11 mouse cellular contexts compared by ENCODE assay signal in the genomic region with DNA sequence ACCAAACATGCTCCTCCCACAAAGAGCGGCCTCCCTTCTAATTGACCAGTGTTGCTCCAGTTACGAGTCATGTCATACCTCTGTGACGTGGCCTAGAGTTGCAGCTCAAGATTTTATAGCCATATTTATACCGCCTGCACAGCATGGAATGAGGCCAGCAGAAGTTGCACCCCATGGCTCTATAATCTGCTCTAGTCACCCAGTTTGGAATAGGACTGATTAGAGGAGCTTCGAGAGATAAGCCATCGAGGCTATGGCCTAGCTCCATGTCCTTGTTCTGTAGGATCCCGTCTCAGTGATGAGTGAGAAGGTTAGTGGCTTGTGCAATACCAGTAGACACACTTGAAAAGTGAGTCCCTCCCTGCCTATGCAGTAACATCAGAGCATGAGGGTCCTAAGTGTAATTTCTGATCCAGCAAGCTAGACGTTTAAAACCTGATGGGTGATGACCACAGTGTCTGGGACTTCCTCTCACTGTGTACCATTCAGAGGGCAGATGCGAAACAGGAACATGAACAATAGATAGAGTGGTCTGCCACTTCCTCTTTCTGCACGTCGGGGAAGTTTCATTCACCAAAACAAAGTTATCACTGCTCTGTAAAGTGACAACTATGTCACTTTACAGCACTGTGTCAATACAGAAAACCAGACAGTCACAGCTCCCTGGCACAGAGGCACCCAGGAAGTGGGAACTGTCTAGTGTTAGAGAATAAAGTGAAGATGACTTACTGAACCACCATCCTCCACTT. TPM values are rescaled to one million over a fixed set of nuclear protein-coding genes. Genes with fewer than 3 reads are reported as not detected.
DNase-seq lines count a peak whose midpoint lies in the region; ATAC-seq and TF ChIP-seq lines count a peak whose summit lies in the region.
"Had no signal": no experiment of that assay in that cellular context is flagged by ENCODE, and none has a peak within 500 bp of the region (broad histone marks: within the 10 kb centered on the region; RNA-seq: fewer than 3 reads in every experiment).

No protein-coding gene starts in this region.

- WGBS in heart, embryonic 13.5 days: 44% methylated on average over 11 of the region's 11 CpGs
- 54% methylated on average over 11 of the region's 11 CpGs for WGBS in thymus, adult 2 months

- no peaks in the 10 kb centered on the region for H3K27me3 ChIP-seq in heart, embryonic 13.5 days (replicated peaks)
- no peaks in the 10 kb centered on the region for H3K27me3 ChIP-seq in thymus, adult 2 months (ENCODE audit: control insufficient read depth, insufficient read depth, low read length)
- H3K27me3 ChIP-seq: hindbrain, embryonic 15.5 days; limb, embryonic 12.5 days; neural tube, embryonic 15.5 days had no signal

- intact Hi-C loops in heart, postnatal 25 days (cut with DNase I): no loop called here

- no peak for TF ChIP-seq CTCF in thymus, adult 2 months (IDR thresholded peaks at IDR 0.05; ENCODE audit: borderline replicate concordance, control insufficient read depth, extremely low read depth, insufficient read depth, low read length, poor library complexity)

- TF ChIP-seq POLR2A in thymus, adult 2 months (IDR thresholded peaks at IDR 0.05; ENCODE audit: control insufficient read depth, extremely low read depth, insufficient read depth, low read length, poor library complexity): no peak

- no peak overlapping the region for H3K4me3 ChIP-seq in heart, embryonic 13.5 days
- no peak overlapping the region for H3K4me3 ChIP-seq in thymus, adult 2 months (ENCODE audit: control insufficient read depth, insufficient read depth, low read length)
- H3K4me3 ChIP-seq: hindbrain, embryonic 15.5 days; limb, embryonic 12.5 days; neural tube, embryonic 15.5 days had no signal

- DNase-seq in heart, postnatal 25 days (ENCODE audit: low spot score): no peak
- DNase-seq in lung, postnatal 36 days: peak; percentile 45
- DNase-seq in thymus, adult 2 months: peak; percentile 24
- no peak for DNase-seq in gastrocnemius, adult 18-20 months (ENCODE audit: low spot score)
- no peak for DNase-seq in right cerebral cortex, adult 2 months (ENCODE audit: low spot score in 2 of 2)
- no peak for DNase-seq in ovary, postnatal 10 days (ENCODE audit: low spot score)

- no peaks in the 10 kb centered on the region for H3K36me3 ChIP-seq in heart, embryonic 13.5 days
- H3K36me3 ChIP-seq in thymus, adult 2 months (ENCODE audit: control insufficient read depth, insufficient read depth, low read length): no peaks in the 10 kb centered on the region
- H3K36me3 ChIP-seq: hindbrain, embryonic 15.5 days; limb, embryonic 12.5 days; neural tube, embryonic 15.5 days had no signal

- peak overlapping the region; percentile 64 for H3K27ac ChIP-seq in heart, embryonic 13.5 days (replicated peaks)
- H3K27ac ChIP-seq in thymus, adult 2 months (ENCODE audit: control insufficient read depth, insufficient read depth, low read length): no peak overlapping the region
- H3K27ac ChIP-seq: hindbrain, embryonic 15.5 days; limb, embryonic 12.5 days; neural tube, embryonic 15.5 days had no signal

- H3K9ac ChIP-seq in heart, embryonic 13.5 days: no peak overlapping the region
- H3K9ac ChIP-seq: hindbrain, embryonic 15.5 days; limb, embryonic 12.5 days; neural tube, embryonic 15.5 days had no signal

- ATAC-seq in heart, embryonic 13.5 days (ENCODE audit: extremely low read depth, insufficient number of reproducible peaks, low FRiP score, low TSS enrichment): no peak
- ATAC-seq in granulocyte monocyte progenitor cell, adult 5-6 weeks (replicated peaks; ENCODE audit: poor library complexity, severe bottlenecking): peak; percentile 82

- peaks cover 38% of the 10 kb centered on the region for H3K4me1 ChIP-seq in heart, embryonic 13.5 days
- peaks cover 8% of the 10 kb centered on the region for H3K4me1 ChIP-seq in thymus, adult 2 months (replicated peaks; ENCODE audit: control insufficient read depth, insufficient read depth, low read length)
- H3K4me1 ChIP-seq: hindbrain, embryonic 15.5 days; neural tube, embryonic 15.5 days had no signal

- no peaks in the 10 kb centered on the region for H3K9me3 ChIP-seq in heart, embryonic 13.5 days
- H3K9me3 ChIP-seq: hindbrain, embryonic 15.5 days; limb, embryonic 12.5 days; neural tube, embryonic 15.5 days had no signal

- no peak overlapping the region for H3K4me2 ChIP-seq in heart, embryonic 13.5 days
- H3K4me2 ChIP-seq: hindbrain, embryonic 15.5 days; limb, embryonic 12.5 days; neural tube, embryonic 15.5 days had no signal

RNA-seq across cellular contexts. Expression of gene Myo1b, which starts 18.5 kb away (rescaled TPM):
- polyA plus RNA-seq in heart, embryonic 13.5 days (2015; fragmentation: Nextera tagmentation; extraction: Ambion mirVana): 33.5 and 33.7 TPM in 2 replicates
- total RNA-seq in heart, postnatal 25 days (2021): 10 to 100 TPM; 27.7 to 30.4 TPM
- total RNA-seq in granulocyte monocyte progenitor cell, adult 5-6 weeks (2014; fragmentation: Nextera tagmentation): 2.6 and 4.4 TPM in 2 replicates
- 5.5 and 13.1 TPM in 2 replicates for total RNA-seq in granulocyte monocyte progenitor cell, adult 5-6 weeks (2017)
- polyA plus RNA-seq in thymus, adult 2 months (2012; rRNA removed): 2.2 and 3.3 TPM in 2 replicates
- 10 to 100 TPM in 1 of 2 experiments, 1 to 10 TPM in 1; 8.3 to 13.2 TPM for total RNA-seq in gastrocnemius, adult 18-20 months (2021)

RNA-seq across cellular contexts. Expression of gene Stat4, which starts 52.6 kb away (rescaled TPM):
- polyA plus RNA-seq in heart, embryonic 13.5 days (2015; fragmentation: Nextera tagmentation; extraction: Ambion mirVana): 1.7 and 2.1 TPM in 2 replicates
- under 1 TPM in 1 of 2 experiments, not detected in 1; 0.22 TPM for total RNA-seq in heart, postnatal 25 days (2021)
- total RNA-seq in granulocyte monocyte progenitor cell, adult 5-6 weeks (2014; fragmentation: Nextera tagmentation): 32.2 and 34.1 TPM in 2 replicates
- 21.5 and 26.1 TPM in 2 replicates for total RNA-seq in granulocyte monocyte progenitor cell, adult 5-6 weeks (2017)
- polyA plus RNA-seq in thymus, adult 2 months (2012; rRNA removed): 7.8 and 8.8 TPM in 2 replicates
- total RNA-seq in gastrocnemius, adult 18-20 months (2021): under 1 TPM; 0.17 to 0.18 TPM

Comparison
In these comparisons a context has a peak if more than half of its experiments do, and no peak if none do; other contexts are left out.
1. DNase-seq: peak in lung, postnatal 36 days (single experiment) and thymus, adult 2 months (single experiment); none in heart, postnatal 25 days (single experiment), gastrocnemius, adult 18-20 months (single experiment), right cerebral cortex, adult 2 months (0 of 2) and ovary, postnatal 10 days (single experiment).
2. RNA of gene Stat4, which starts 52.6 kb away (total RNA-seq): 21.5 to 34.1 TPM in granulocyte monocyte progenitor cell, adult 5-6 weeks; 0.22 TPM in heart, postnatal 25 days and 0.17 to 0.18 TPM in gastrocnemius, adult 18-20 months; every median in the first group is over 10 times any median in the second.